Mouse (Mus musculus): ENCODE data around the gene Cdc42bpg. TPM values are rescaled to one million over a fixed set of nuclear protein-coding genes. Genes with fewer than 3 reads are reported as not detected.
A peak's percentile ranks its signal among the peaks of the same experiment; 100 is the strongest.

The Cdc42bpg gene
- polyA plus RNA-seq, 1 experiment = 2.4 TPM

- H3K4me1 ChIP-seq (ENCODE audit: control insufficient read depth, insufficient read depth, low read length) = peaks cover 5% of the 10 kb centered on the region; the same call in 1 of the 2 replicates
- TF ChIP-seq POLR2A (IDR thresholded peaks at IDR 0.05; ENCODE audit: extremely low read depth, insufficient read depth, low read length) = peak; percentile 60; the same call in 1 of the 2 replicates
- no peak for TF ChIP-seq CTCF (IDR thresholded peaks at IDR 0.05; ENCODE audit: extremely low read depth, insufficient read depth, low read length)
- peak within 1 kb of the TSS; percentile 32; the same call in 1 of the 2 replicates for H3K27ac ChIP-seq (ENCODE audit: insufficient read depth, low read length)
- peak within 1 kb of the TSS; percentile 76 for H3K4me3 ChIP-seq (ENCODE audit: insufficient read depth, low read length)
Observed at GRCm38 (mm10) chr19:6334673-6335457, 28.6 kb downstream of the Cdc42bpg start, which contains the start of gene Men1. TSS of gene Men1 (plus strand) at chr19:6334979.

GRCm38 (mm10) chr19:6335458-6335827 lies 29.2 kb downstream of the Cdc42bpg start:
- Histone ChIP-seq H3K27ac (ENCODE audit: insufficient read depth, low read length) (no peak overlapping the region), H3K4me3 (ENCODE audit: insufficient read depth, low read length) (peak overlapping the region; percentile 76), H3K4me1 (ENCODE audit: control insufficient read depth, insufficient read depth, low read length) (peaks cover 5% of the 10 kb centered on the region; the same call in 1 of the 2 replicates)
- TF ChIP-seq CTCF (IDR thresholded peaks at IDR 0.05; ENCODE audit: extremely low read depth, insufficient read depth, low read length) (no peak), POLR2A (IDR thresholded peaks at IDR 0.05; ENCODE audit: extremely low read depth, insufficient read depth, low read length) (no peak)

GRCm38 (mm10) chr19:6336920-6337319 lies 30.7 kb downstream of the Cdc42bpg start:
- TF ChIP-seq CTCF (IDR thresholded peaks at IDR 0.05; ENCODE audit: extremely low read depth, insufficient read depth, low read length) (no peak), POLR2A (IDR thresholded peaks at IDR 0.05; ENCODE audit: extremely low read depth, insufficient read depth, low read length) (no peak)
- Histone ChIP-seq H3K4me3 (ENCODE audit: insufficient read depth, low read length) (no peak overlapping the region), H3K27ac (ENCODE audit: insufficient read depth, low read length) (no peak overlapping the region), H3K4me1 (ENCODE audit: control insufficient read depth, insufficient read depth, low read length) (peaks cover 5% of the 10 kb centered on the region; the same call in 1 of the 2 replicates)

GRCm38 (mm10) chr19:6338171-6338570 lies 31.9 kb downstream of the Cdc42bpg start:
- Histone ChIP-seq H3K4me3 (ENCODE audit: insufficient read depth, low read length) (no peak overlapping the region), H3K4me1 (ENCODE audit: control insufficient read depth, insufficient read depth, low read length) (peaks cover 5% of the 10 kb centered on the region; the same call in 1 of the 2 replicates), H3K27ac (ENCODE audit: insufficient read depth, low read length) (no peak overlapping the region)
- no peak for TF ChIP-seq CTCF (IDR thresholded peaks at IDR 0.05; ENCODE audit: extremely low read depth, insufficient read depth, low read length)
- TF ChIP-seq POLR2A (IDR thresholded peaks at IDR 0.05; ENCODE audit: extremely low read depth, insufficient read depth, low read length) = no peak

- Histone ChIP-seq H3K4me3 (ENCODE audit: insufficient read depth, low read length) (no peak overlapping the region), H3K27ac (ENCODE audit: insufficient read depth, low read length) (no peak overlapping the region), H3K4me1 (ENCODE audit: control insufficient read depth, insufficient read depth, low read length) (peaks cover 5% of the 10 kb centered on the region; the same call in 1 of the 2 replicates)
- TF ChIP-seq CTCF (IDR thresholded peaks at IDR 0.05; ENCODE audit: extremely low read depth, insufficient read depth, low read length) (no peak), POLR2A (IDR thresholded peaks at IDR 0.05; ENCODE audit: extremely low read depth, insufficient read depth, low read length) (no peak)
Observed at GRCm38 (mm10) chr19:6338716-6339115, 32.5 kb downstream of the Cdc42bpg start.

- TF ChIP-seq CTCF (IDR thresholded peaks at IDR 0.05; ENCODE audit: extremely low read depth, insufficient read depth, low read length) (no peak), POLR2A (IDR thresholded peaks at IDR 0.05; ENCODE audit: extremely low read depth, insufficient read depth, low read length) (no peak)
- peaks cover 5% of the 10 kb centered on the region; the same call in 1 of the 2 replicates for H3K4me1 ChIP-seq (ENCODE audit: control insufficient read depth, insufficient read depth, low read length)
- H3K4me3 ChIP-seq (ENCODE audit: insufficient read depth, low read length) = no peak overlapping the region
- no peak overlapping the region for H3K27ac ChIP-seq (ENCODE audit: insufficient read depth, low read length)
Observed at GRCm38 (mm10) chr19:6339191-6339590, 32.9 kb downstream of the Cdc42bpg start.

GRCm38 (mm10) chr19:6339890-6340504 lies 33.7 kb downstream of the Cdc42bpg start:
- H3K4me3 ChIP-seq (ENCODE audit: insufficient read depth, low read length) = peak overlapping the region; percentile 48; the same call in 1 of the 2 replicates
- TF ChIP-seq CTCF (IDR thresholded peaks at IDR 0.05; ENCODE audit: extremely low read depth, insufficient read depth, low read length) (no peak), POLR2A (IDR thresholded peaks at IDR 0.05; ENCODE audit: extremely low read depth, insufficient read depth, low read length) (no peak)
- H3K27ac ChIP-seq (ENCODE audit: insufficient read depth, low read length) = peak overlapping the region; percentile 41; the same call in 1 of the 2 replicates
- H3K4me1 ChIP-seq (ENCODE audit: control insufficient read depth, insufficient read depth, low read length) = peaks cover 2% of the 10 kb centered on the region; the same call in 1 of the 2 replicates

GRCm38 (mm10) chr19:6340524-6341452 lies 34.5 kb downstream of the Cdc42bpg start, which contains the start of gene Map4k2:
TSS of gene Map4k2 (plus strand) at chr19:6341135.
- Histone ChIP-seq H3K4me3 (ENCODE audit: insufficient read depth, low read length) (peak within 1 kb of the TSS; percentile 48), H3K4me1 (ENCODE audit: control insufficient read depth, insufficient read depth, low read length) (peaks cover 2% of the 10 kb centered on the region; the same call in 1 of the 2 replicates), H3K27ac (ENCODE audit: insufficient read depth, low read length) (peak within 1 kb of the TSS; percentile 65)
- TF ChIP-seq POLR2A (IDR thresholded peaks at IDR 0.05; ENCODE audit: extremely low read depth, insufficient read depth, low read length) = no peak
- TF ChIP-seq CTCF (IDR thresholded peaks at IDR 0.05; ENCODE audit: extremely low read depth, insufficient read depth, low read length) = 0 out of 2 replicates have a peak, but pooled peaks have one; percentile 4
